17 mouse cellular contexts compared by ENCODE assay signal in genomic region chr13:36314218-36314617, GRCm38 (mm10).
A peak's percentile ranks its signal among the peaks of the same experiment; 100 is the strongest.
DNase-seq lines count a peak whose midpoint lies in the region; TF ChIP-seq lines count a peak whose summit lies in the region.
"Had no signal": no experiment of that assay in that cellular context is flagged by ENCODE, and none has a peak within 500 bp of the region (broad histone marks: within the 10 kb centered on the region; RNA-seq: fewer than 3 reads in every experiment).

No protein-coding gene starts in this region.

- in situ Hi-C loops in CH12.LX (cut with MboI; ENCODE audit: low pct_ligation_motif_present, low pct_unique_long_range_greater_than_20kb, low sequenced_read_pairs) = no loop called here

- no peak overlapping the region for H3K27ac ChIP-seq in CH12.LX (ENCODE audit: insufficient read depth, low read depth)
- no peak overlapping the region for H3K27ac ChIP-seq in midbrain, embryonic 10.5 days (replicated peaks)
- H3K27ac ChIP-seq: embryonic facial prominence, embryonic 13.5 days; heart, adult 2 months; hindbrain, postnatal 0 days; stomach, embryonic 15.5 days had no signal

- dilution Hi-C loops in CH12.LX (cut with MboI; ENCODE audit: extremely low pct_ligation_motif_present, extremely low pct_unique_long_range_greater_than_20kb, low sequenced_read_pairs) = no loop called here

- no peaks in the 10 kb centered on the region for H3K27me3 ChIP-seq in CH12.LX (replicated peaks)
- no peaks in the 10 kb centered on the region for H3K27me3 ChIP-seq in midbrain, embryonic 10.5 days (ENCODE audit: low read depth, poor library complexity, severe bottlenecking)
- H3K27me3 ChIP-seq: embryonic facial prominence, embryonic 13.5 days; stomach, embryonic 15.5 days had no signal

- intact Hi-C loops in heart, postnatal 14 days (cut with DNase I) = no loop called here
- intact Hi-C loops in heart, postnatal 36 days (cut with DNase I) = no loop called here

- H3K9ac ChIP-seq in CH12.LX (ENCODE audit: insufficient read depth, low read depth) = no peak overlapping the region
- H3K9ac ChIP-seq: embryonic facial prominence, embryonic 13.5 days; liver, postnatal 0 days; stomach, embryonic 15.5 days had no signal

- H3K4me1 ChIP-seq in CH12.LX (ENCODE audit: control insufficient read depth in 1 of 2, insufficient read depth in 2 of 2) = peaks cover 5 to 49% of the 10 kb centered on the region in 2 experiments
- H3K4me1 ChIP-seq in midbrain, embryonic 10.5 days = no peaks in the 10 kb centered on the region
- H3K4me1 ChIP-seq: embryonic facial prominence, embryonic 13.5 days; stomach, embryonic 15.5 days had no signal

- H3K9me3 ChIP-seq in CH12.LX (replicated peaks; ENCODE audit: low read length) = no peaks in the 10 kb centered on the region
- H3K9me3 ChIP-seq in midbrain, embryonic 10.5 days (replicated peaks) = no peaks in the 10 kb centered on the region
- H3K9me3 ChIP-seq: embryonic facial prominence, embryonic 13.5 days; stomach, embryonic 15.5 days had no signal

- TF ChIP-seq CTCF in CH12.LX (conservative IDR thresholded peaks at IDR 0.05 in 1 of 2, IDR thresholded peaks at IDR 0.05 in 1 of 2; ENCODE audit: low read depth in 2 of 2, low read length in 2 of 2) = no peak

- peaks cover 0 to 24% of the 10 kb centered on the region in 2 experiments for H3K36me3 ChIP-seq in CH12.LX (replicated peaks in 1 of 2; ENCODE audit: control insufficient read depth in 1 of 2, insufficient read depth in 1 of 2, low read length in 1 of 2)
- no peaks in the 10 kb centered on the region for H3K36me3 ChIP-seq in midbrain, embryonic 10.5 days
- H3K36me3 ChIP-seq: embryonic facial prominence, embryonic 13.5 days; stomach, embryonic 15.5 days had no signal

- TF ChIP-seq EP300 in CH12.LX (IDR thresholded peaks at IDR 0.05; ENCODE audit: low read length) = no peak

- DNase-seq in heart, postnatal 14 days = peak; percentile 25 to 26
- DNase-seq in heart, postnatal 36 days = no peak
- DNase-seq in CH12.LX (ENCODE audit: extremely low read depth) (no peak), adipocyte (ENCODE audit: low spot score) (peak; percentile 65)
- DNase-seq in lung, postnatal 25 days (ENCODE audit: low spot score) = peak; percentile 23
- no peak for DNase-seq in midbrain, embryonic 10.5 days (ENCODE audit: low spot score)
- DNase-seq in ovary, postnatal 14 days (ENCODE audit: low spot score) = no peak
- DNase-seq: cerebellum, adult 8-10 months; kidney, adult 18-20 months; kidney, postnatal 36 days; liver; liver, postnatal 0 days; thymus, adult 2 months had no signal

- TF ChIP-seq POLR2A in CH12.LX (IDR thresholded peaks at IDR 0.05; ENCODE audit: low read depth, low read length) = no peak

- no peak for TF ChIP-seq RAD21 in CH12.LX (IDR thresholded peaks at IDR 0.05; ENCODE audit: low read depth, low read length)

- no peak overlapping the region for H3K4me3 ChIP-seq in CH12.LX (replicated peaks in 1 of 3; ENCODE audit: low read depth in 2 of 3, low read length in 2 of 3, poor library complexity in 1 of 3)
- H3K4me3 ChIP-seq in midbrain, embryonic 10.5 days = no peak overlapping the region
- H3K4me3 ChIP-seq: embryonic facial prominence, embryonic 13.5 days; heart, adult 2 months; stomach, embryonic 15.5 days had no signal

- WGBS in midbrain, embryonic 10.5 days = 92% methylated on average over 8 of the region's 8 CpGs

- H3K4me2 ChIP-seq in CH12.LX (ENCODE audit: insufficient read depth, low read depth, poor library complexity, severe bottlenecking) = peak overlapping the region; percentile 39; the same call in 1 of the 2 replicates
- H3K4me2 ChIP-seq: embryonic facial prominence, embryonic 13.5 days; stomach, embryonic 15.5 days had no signal

- no peaks in the 10 kb centered on the region for H3K79me2 ChIP-seq in CH12.LX (replicated peaks; ENCODE audit: control insufficient read depth, extremely low read depth, insufficient read depth, poor library complexity, severe bottlenecking)

TF ChIP-seq in CH12.LX, 34 proteins besides CTCF, POLR2A, EP300 and RAD21:
- TF ChIP-seq JUND (conservative IDR thresholded peaks at IDR 0.05; ENCODE audit: low read depth, low read length) = no peak
- TF ChIP-seq JUN (IDR thresholded peaks at IDR 0.05; ENCODE audit: insufficient read depth, low read depth, low read length) = no peak
- TF ChIP-seq SMC3 (IDR thresholded peaks at IDR 0.05; ENCODE audit: low read depth, low read length) = no peak
- no peak for TF ChIP-seq MAZ (IDR thresholded peaks at IDR 0.05; ENCODE audit: low read depth, low read length)
- TF ChIP-seq UBTF (IDR thresholded peaks at IDR 0.05; ENCODE audit: low read depth, low read length) = no peak
- TF ChIP-seq ELF1 (IDR thresholded peaks at IDR 0.05; ENCODE audit: low read depth, low read length) = no peak
- no peak for TF ChIP-seq ZMIZ1 (IDR thresholded peaks at IDR 0.05; ENCODE audit: low read depth, low read length)
- TF ChIP-seq E2F4 (IDR thresholded peaks at IDR 0.05; ENCODE audit: insufficient replicate concordance, low read depth, low read length) = no peak
- TF ChIP-seq MEF2A (IDR thresholded peaks at IDR 0.05; ENCODE audit: borderline replicate concordance, low read depth, low read length) = no peak
- TF ChIP-seq SIN3A (IDR thresholded peaks at IDR 0.05; ENCODE audit: low read length) = no peak
- no peak for TF ChIP-seq HCFC1 (IDR thresholded peaks at IDR 0.05; ENCODE audit: low read depth, low read length)
- TF ChIP-seq TBP (conservative IDR thresholded peaks at IDR 0.05; ENCODE audit: low read depth, low read length) = no peak
- TF ChIP-seq CHD1 (IDR thresholded peaks at IDR 0.05; ENCODE audit: low read depth, low read length) = no peak
- no peak for TF ChIP-seq ZC3H11A (IDR thresholded peaks at IDR 0.05; ENCODE audit: low read depth, low read length)
- TF ChIP-seq KAT2A (IDR thresholded peaks at IDR 0.05; ENCODE audit: insufficient replicate concordance, low read length) = no peak
- TF ChIP-seq MAFK (IDR thresholded peaks at IDR 0.05; ENCODE audit: insufficient replicate concordance, low read length) = no peak
- TF ChIP-seq MYC (IDR thresholded peaks at IDR 0.05; ENCODE audit: low read depth, low read length) = no peak
- no peak for TF ChIP-seq MXI1 (IDR thresholded peaks at IDR 0.05; ENCODE audit: low read depth, low read length)
TF ChIP-seq in CH12.LX: peak in this region for 0.

Comparison
In these comparisons a context has a peak if more than half of its experiments do, and no peak if none do; other contexts are left out.
1. DNase-seq: peak in heart, postnatal 14 days (2 of 2), adipocyte (single experiment) and lung, postnatal 25 days (single experiment); none in heart, postnatal 36 days (0 of 2), CH12.LX (single experiment), midbrain, embryonic 10.5 days (single experiment) and ovary, postnatal 14 days (single experiment).